In the genomic region with DNA sequence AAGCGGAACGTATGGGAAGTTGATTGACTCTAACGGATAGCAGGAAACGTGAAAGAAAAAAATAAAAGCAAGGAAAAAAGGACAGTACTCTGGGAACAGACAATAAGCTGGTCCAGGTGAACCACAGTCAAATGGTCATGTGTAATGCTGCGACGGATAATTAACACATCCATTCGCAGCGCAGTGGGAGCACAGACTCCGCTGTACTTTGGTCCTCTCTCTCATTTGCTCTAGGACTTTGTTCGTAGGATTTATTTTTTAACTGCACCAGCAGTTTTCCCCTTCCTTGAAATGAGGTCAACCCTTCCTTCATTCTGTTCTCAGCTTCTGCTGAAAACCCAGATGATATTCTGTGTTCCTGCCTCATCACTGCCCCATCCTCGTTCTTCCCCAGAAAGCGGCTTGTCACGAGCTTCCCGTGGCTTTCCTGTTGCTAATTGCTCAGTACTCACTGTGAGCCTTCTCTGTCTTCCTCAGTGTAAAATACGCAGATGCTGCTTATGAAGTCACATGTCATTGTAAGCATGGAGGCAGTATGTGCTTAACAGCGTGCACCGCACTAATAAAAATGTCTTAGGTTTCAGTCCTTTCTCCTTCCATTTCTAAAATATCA, we compare ENCODE assay signal across 18 mouse cellular contexts. TPM values are rescaled to one million over a fixed set of nuclear protein-coding genes. Genes with fewer than 3 reads are reported as not detected.
DNase-seq lines count a peak whose midpoint lies in the region; ATAC-seq lines count a peak whose summit lies in the region.
"Had no signal": no experiment of that assay in that cellular context is flagged by ENCODE, and none has a peak within 500 bp of the region (broad histone marks: within the 10 kb centered on the region; RNA-seq: fewer than 3 reads in every experiment).

No protein-coding gene starts in this region.

- intact Hi-C loops in left cerebral cortex, postnatal 36 days (cut with DNase I): no loop called here

- no peak for DNase-seq in frontal cortex, postnatal 14 days (ENCODE audit: low spot score in 2 of 2)
- peak; percentile 2 for DNase-seq in retina, postnatal 1 day
- no peak for DNase-seq in retina, embryonic 14.5 days (ENCODE audit: low spot score)
- DNase-seq in kidney, postnatal 25 days: peak; percentile 57 to 80
- no peak for DNase-seq in adrenal gland, adult 8-10 months
- no peak for DNase-seq in left cerebral cortex, postnatal 36 days (ENCODE audit: low spot score in 2 of 2)
- DNase-seq: adrenal gland, postnatal 25 days; cerebellum, adult 9-11 months; gastrocnemius, adult 2 months; heart, postnatal 4 days; liver; lung, postnatal 36 days; midbrain, embryonic 14.5 days; right cerebral cortex, adult 18-20 months; right cerebral cortex, postnatal 4 days; thymus, postnatal 25 days had no signal

- ATAC-seq in frontal cortex, adult (ENCODE audit: low TSS enrichment): peak; percentile 92
- ATAC-seq: forebrain, embryonic 16.5 days had no signal

RNA-seq across cellular contexts. Expression of a gene that starts 15.0 kb away (rescaled TPM):
- 100 to 1,000 TPM; 115 to 151 (median 134) TPM for total RNA-seq in adrenal gland, adult 8-10 months (2022)
- 100 to 1,000 TPM; 183 to 199 TPM for total RNA-seq in left cerebral cortex, postnatal 36 days (2021)

Comparison
In these comparisons a context has a peak if more than half of its experiments do, and no peak if none do; other contexts are left out.
1. DNase-seq: peak in retina, postnatal 1 day (single experiment) and kidney, postnatal 25 days (2 of 2); none in frontal cortex, postnatal 14 days (0 of 2), retina, embryonic 14.5 days (single experiment), adrenal gland, adult 8-10 months (single experiment) and left cerebral cortex, postnatal 36 days (0 of 2).